Mouse (Mus musculus) MEL (cell line): ENCODE data around the gene Cope. TPM values are rescaled to one million over a fixed set of nuclear protein-coding genes. Genes with fewer than 3 reads are reported as not detected.

Experiments used
- DNase-seq: peaks from one replicate; pipeline ENCODE4 v3.0.0; 2011; ENCODE audit warnings: low read depth, low spot score
- H3K27ac ChIP-seq: 2 replicates; pipeline ENCODE4 v1.5.1; 2012; ENCODE audit warnings: low read depth, mild to moderate bottlenecking, control low read depth, low read length, moderate library complexity; ENCODE audit not compliant: control insufficient read depth
- H3K27me3 ChIP-seq, 2 experiments: fragments of 150-350 bp in 1 of 2; sonication (generic) in 1 of 2; 2 replicates each; pipeline ENCODE4 v1.6.1; 2012; ENCODE audit warnings: low read length in 2 of 2, mild to moderate bottlenecking in 2 of 2, improper control_type of control experiment in 1 of 2, moderate library complexity in 1 of 2; ENCODE audit not compliant: insufficient read depth in 2 of 2, control insufficient read depth in 1 of 2
- H3K36me3 ChIP-seq, 2 experiments: 2 replicates each; pipeline ENCODE4 v1.6.1; 2012 to 2014; ENCODE audit warnings: low read length in 2 of 2, improper control_type of control experiment in 1 of 2, inconsistent platforms in 1 of 2, mild to moderate bottlenecking in 1 of 2; ENCODE audit not compliant: insufficient read depth in 2 of 2, control insufficient read depth in 1 of 2
- H3K4me1 ChIP-seq, 2 experiments: fragments of 150-350 bp in 1 of 2; sonication (generic) in 1 of 2; 2 replicates each; pipeline ENCODE4 v1.6.1; 2012; ENCODE audit warnings: low read length in 2 of 2, improper control_type of control experiment in 1 of 2, mild to moderate bottlenecking in 1 of 2; ENCODE audit not compliant: insufficient read depth in 2 of 2, control insufficient read depth in 1 of 2
- H3K4me3 ChIP-seq, 2 experiments: fragments of 150-350 bp in 1 of 2; sonication (generic) in 1 of 2; 2 replicates each; pipeline ENCODE4 v1.5.1; 2012; ENCODE audit warnings: low read depth in 2 of 2, low read length in 2 of 2, mild to moderate bottlenecking in 2 of 2, moderate library complexity in 2 of 2, control low read depth in 1 of 2, improper control_type of control experiment in 1 of 2; ENCODE audit not compliant: control insufficient read depth in 1 of 2, insufficient read depth in 1 of 2
- H3K79me2 ChIP-seq: 2 replicates; pipeline ENCODE4 v1.6.1; 2012; ENCODE audit warnings: mild to moderate bottlenecking, low read length, moderate library complexity; ENCODE audit not compliant: control insufficient read depth, poor library complexity, insufficient read depth
- H3K9ac ChIP-seq: 2 replicates; pipeline ENCODE4 v1.6.1; 2012; ENCODE audit warnings: low read depth, mild to moderate bottlenecking, control low read depth, low read length, moderate library complexity; ENCODE audit not compliant: control insufficient read depth, poor library complexity, severe bottlenecking
- H3K9me3 ChIP-seq: fragments of 150-350 bp; sonication (generic); replicated peaks from 2 replicates; pipeline ENCODE4 v1.6.1; 2012; ENCODE audit warnings: mild to moderate bottlenecking, low read length, improper control_type of control experiment, moderate library complexity; ENCODE audit not compliant: insufficient read depth
- CHD1 ChIP-seq: IDR thresholded peaks from 2 replicates; pipeline ENCODE4 v1.6.1; 2012; ENCODE audit warnings: low read depth, mild to moderate bottlenecking, inconsistent platforms, low read length, improper control_type of control experiment
- CHD2 ChIP-seq: IDR thresholded peaks from 2 replicates; pipeline ENCODE4 v1.6.1; 2011; ENCODE audit warnings: low read length, improper control_type of control experiment
- CTCF ChIP-seq, 3 experiments: IDR thresholded peaks in 2 of 3; conservative IDR thresholded peaks in 1 of 3; 2 replicates each; pipeline ENCODE4 v1.5.1; 2011 to 2012; ENCODE audit warnings: low read length in 3 of 3, low read depth in 2 of 3, mild to moderate bottlenecking in 2 of 3, improper control_type of control experiment in 1 of 3, inconsistent platforms in 1 of 3, mixed read lengths in 1 of 3, moderate library complexity in 1 of 3; ENCODE audit not compliant: control insufficient read depth in 1 of 3, insufficient read depth in 1 of 3, poor library complexity in 1 of 3, severe bottlenecking in 1 of 3
- ELF1 ChIP-seq: IDR thresholded peaks from 2 replicates; pipeline ENCODE4 v1.6.1; 2014; ENCODE audit warnings: low read depth, mild to moderate bottlenecking, inconsistent platforms, low read length, improper control_type of control experiment, moderate library complexity
- EP300 ChIP-seq, 2 experiments: IDR thresholded peaks; 2 replicates each; pipeline ENCODE4 v1.6.1; 2011; ENCODE audit warnings: improper control_type of control experiment in 2 of 2, low read length in 2 of 2, low read depth in 1 of 2, mild to moderate bottlenecking in 1 of 2
- ETS1 ChIP-seq: IDR thresholded peaks from 2 replicates; pipeline ENCODE4 v1.6.1; 2012; ENCODE audit warnings: low read depth, mild to moderate bottlenecking, inconsistent platforms, low read length, improper control_type of control experiment, moderate library complexity
- GABPA ChIP-seq: IDR thresholded peaks from 2 replicates; pipeline ENCODE4 v1.6.1; 2012; ENCODE audit warnings: low read depth, mild to moderate bottlenecking, inconsistent platforms, low read length, improper control_type of control experiment, moderate library complexity
- GATA1 ChIP-seq: IDR thresholded peaks from 2 replicates; pipeline ENCODE4 v1.6.1; 2011; ENCODE audit warnings: low read depth, low read length, improper control_type of control experiment
- HCFC1 ChIP-seq: IDR thresholded peaks from 2 replicates; pipeline ENCODE4 v1.6.1; 2012; ENCODE audit warnings: low read depth, mild to moderate bottlenecking, inconsistent platforms, low read length, improper control_type of control experiment, moderate library complexity
- MAX ChIP-seq: IDR thresholded peaks from 2 replicates; pipeline ENCODE4 v1.6.1; 2011; ENCODE audit warnings: low read length, improper control_type of control experiment
- MAZ ChIP-seq: IDR thresholded peaks from 2 replicates; pipeline ENCODE4 v1.6.1; 2012; ENCODE audit warnings: low read depth, mild to moderate bottlenecking, inconsistent platforms, low read length, improper control_type of control experiment
- MEF2A ChIP-seq: IDR thresholded peaks from 2 replicates; pipeline ENCODE4 v1.6.1; 2014; ENCODE audit warnings: low read depth, mild to moderate bottlenecking, inconsistent platforms, low read length, improper control_type of control experiment; ENCODE audit not compliant: poor library complexity, insufficient replicate concordance, severe bottlenecking; ENCODE audit errors: extremely low read depth
- MXI1 ChIP-seq: IDR thresholded peaks from 2 replicates; pipeline ENCODE4 v1.6.1; 2011; ENCODE audit warnings: mild to moderate bottlenecking, low read depth, low read length, improper control_type of control experiment
- NELFE ChIP-seq: IDR thresholded peaks from 2 replicates; pipeline ENCODE4 v1.6.1; 2011; ENCODE audit warnings: low read depth, low read length, improper control_type of control experiment
- NRF1 ChIP-seq: IDR thresholded peaks from 2 replicates; pipeline ENCODE4 v1.6.1; 2014; ENCODE audit warnings: low read depth, mild to moderate bottlenecking, inconsistent platforms, low read length, improper control_type of control experiment, moderate library complexity; ENCODE audit not compliant: poor library complexity, insufficient read depth, severe bottlenecking
- POLR2A ChIP-seq, 2 experiments: IDR thresholded peaks; 2 replicates each; pipeline ENCODE4 v1.6.1; 2011 to 2012; ENCODE audit warnings: low read length in 2 of 2, mild to moderate bottlenecking in 2 of 2, control low read depth in 1 of 2, improper control_type of control experiment in 1 of 2, low read depth in 1 of 2, moderate library complexity in 1 of 2; ENCODE audit not compliant: control insufficient read depth in 1 of 2, insufficient read depth in 1 of 2, poor library complexity in 1 of 2
- POLR2AphosphoS5 ChIP-seq: IDR thresholded peaks from 2 replicates; pipeline ENCODE4 v1.6.1; 2012; ENCODE audit warnings: low read depth, borderline replicate concordance, mild to moderate bottlenecking, inconsistent platforms, low read length, moderate library complexity, mixed read lengths
- RAD21 ChIP-seq: IDR thresholded peaks from 2 replicates; pipeline ENCODE4 v1.6.1; 2011; ENCODE audit warnings: mild to moderate bottlenecking, low read depth, low read length, improper control_type of control experiment
- SMC3 ChIP-seq: IDR thresholded peaks from 2 replicates; pipeline ENCODE4 v1.6.1; 2011; ENCODE audit warnings: low read depth, low read length, improper control_type of control experiment
- TBP ChIP-seq: IDR thresholded peaks from 2 replicates; pipeline ENCODE4 v1.8.0; 2011; ENCODE audit warnings: low read depth, low read length, improper control_type of control experiment
- TCF12 ChIP-seq: IDR thresholded peaks from 2 replicates; pipeline ENCODE4 v1.6.1; 2014; ENCODE audit warnings: low read depth, mild to moderate bottlenecking, inconsistent platforms, low read length, improper control_type of control experiment, moderate library complexity
- UBTF ChIP-seq: IDR thresholded peaks from 2 replicates; pipeline ENCODE4 v1.6.1; 2012; ENCODE audit warnings: low read depth, mild to moderate bottlenecking, inconsistent platforms, low read length, improper control_type of control experiment, moderate library complexity, borderline replicate concordance; ENCODE audit not compliant: insufficient read depth
- USF1 ChIP-seq: IDR thresholded peaks from 2 replicates; pipeline ENCODE4 v1.6.1; 2014; ENCODE audit warnings: low read depth, mild to moderate bottlenecking, inconsistent platforms, low read length, improper control_type of control experiment, moderate library complexity
- USF2 ChIP-seq, 2 experiments: IDR thresholded peaks; 2 replicates each; pipeline ENCODE4 v1.6.1; 2011 to 2012; ENCODE audit warnings: improper control_type of control experiment in 2 of 2, low read length in 2 of 2, borderline replicate concordance in 1 of 2, inconsistent platforms in 1 of 2, low read depth in 1 of 2, mild to moderate bottlenecking in 1 of 2; ENCODE audit not compliant: insufficient read depth in 1 of 2
- ZC3H11A ChIP-seq: IDR thresholded peaks from 2 replicates; pipeline ENCODE4 v1.6.1; 2012; ENCODE audit warnings: low read depth, mild to moderate bottlenecking, inconsistent platforms, low read length, improper control_type of control experiment
- ZMIZ1 ChIP-seq: IDR thresholded peaks from 2 replicates; pipeline ENCODE4 v1.6.1; 2012; ENCODE audit warnings: low read depth, mild to moderate bottlenecking, inconsistent platforms, low read length, improper control_type of control experiment, moderate library complexity
- ZNF384 ChIP-seq: IDR thresholded peaks from 2 replicates; pipeline ENCODE4 v1.6.1; 2012; ENCODE audit warnings: low read depth, mild to moderate bottlenecking, inconsistent platforms, low read length, improper control_type of control experiment
- polyA plus RNA-seq, 2 experiments: library from polyadenylated mRNA; stranded (reverse) in 1 of 2; unstranded in 1 of 2; fragments of >175 nt in 1 of 2; fragments of >200 nt in 1 of 2; gene quantifications; 2 replicates each; pipeline versions ENCODE4 v1.2.1 to v1.2.4; 2012; ENCODE audit warnings: low replicate concordance in 2 of 2, low read depth in 1 of 2; ENCODE audit not compliant: insufficient read length in 2 of 2, insufficient read depth in 1 of 2, missing spikeins in 1 of 2
- total RNA-seq: library from RNA; depleted of rRNA; stranded (reverse); fragments of 300-350 nt; gene quantifications from 2 replicates; pipeline ENCODE4 v1.2.3, GENCODE M21; 2012

Cope gene
- total and polyA plus RNA-seq, 3 experiments = 132 to 232 TPM; not detected in 1

- Histone ChIP-seq H3K36me3 (peaks cover 0 to 2% of the 10 kb centered on the region in 2 experiments; a peak in 2 of 4 replicates), H3K9me3 (no peaks in the 10 kb centered on the region), H3K79me2 (peaks cover 5% of the 10 kb centered on the region; the same call in 1 of the 2 replicates), H3K27me3 (no peaks in the 10 kb centered on the region), H3K27ac (peak within 1 kb of the TSS; percentile 39; the same call in 1 of the 2 replicates), H3K4me1 (peaks cover 0 to 10% of the 10 kb centered on the region in 2 experiments; a peak in 3 of 4 replicates), H3K9ac (peak within 1 kb of the TSS; percentile 97), H3K4me3 (peak within 1 kb of the TSS; percentile 89 to 90)
- peak; percentile 94 for DNase-seq
- peak; percentile 1; the same call in 1 of the 2 replicates for TF ChIP-seq ZC3H11A
- 0 out of 2 replicates have a peak, but pooled peaks have one; percentile 40 for TF ChIP-seq ZMIZ1
- peak in 2 of 3 experiments; percentile 81 to 99; a peak in 5 of 6 replicates for TF ChIP-seq CTCF (IDR thresholded peaks at IDR 0.05 in 2 of 3, conservative IDR thresholded peaks at IDR 0.05 in 1 of 3; ENCODE audit: control insufficient read depth in 1 of 3, insufficient read depth in 1 of 3, low read depth in 2 of 3, low read length in 3 of 3, poor library complexity in 1 of 3, severe bottlenecking in 1 of 3)
- peak in 1 of 2 experiments; percentile 43; a peak in 2 of 4 replicates for TF ChIP-seq EP300 (IDR thresholded peaks at IDR 0.05; ENCODE audit: low read depth in 1 of 2, low read length in 2 of 2)
- TF ChIP-seq UBTF = peak; percentile 52; the same call in 1 of the 2 replicates
- no peak for TF ChIP-seq TBP
- TF ChIP-seq POLR2AphosphoS5 = no peak
- peak; percentile 36; the same call in 1 of the 2 replicates for TF ChIP-seq ETS1
- peak; percentile 62; the same call in 1 of the 2 replicates for TF ChIP-seq NELFE
- peak; percentile 35 to 76; a peak in 3 of 4 replicates for TF ChIP-seq POLR2A (IDR thresholded peaks at IDR 0.05; ENCODE audit: control insufficient read depth in 1 of 2, insufficient read depth in 1 of 2, low read depth in 1 of 2, low read length in 2 of 2, poor library complexity in 1 of 2)
- TF ChIP-seq GABPA = no peak
- TF ChIP-seq CHD1 = no peak
- no peak for TF ChIP-seq USF1
- peak; percentile 58; the same call in 1 of the 2 replicates for TF ChIP-seq CHD2
- no peak for TF ChIP-seq GATA1
- TF ChIP-seq HCFC1 = peak; percentile 81
- no peak for TF ChIP-seq MAX
- TF ChIP-seq RAD21 = no peak; the same call in 1 of the 2 replicates
- TF ChIP-seq ZNF384 = 0 out of 2 replicates have a peak, but pooled peaks have one; percentile 18
- peak; percentile 46; the same call in 1 of the 2 replicates for TF ChIP-seq NRF1
- peak; percentile 78 for TF ChIP-seq ELF1
- TF ChIP-seq SMC3 = peak; percentile 46
- TF ChIP-seq MXI1 = peak; percentile 42; the same call in 1 of the 2 replicates
- peak; percentile 99 for TF ChIP-seq MAZ
- TF ChIP-seq TCF12 = peak; percentile 43
- no peak for TF ChIP-seq USF2 (IDR thresholded peaks at IDR 0.05; ENCODE audit: borderline replicate concordance in 1 of 2, insufficient read depth in 1 of 2, low read depth in 1 of 2, low read length in 2 of 2)
- no peak for TF ChIP-seq MEF2A
Measured at GRCm38 (mm10) chr8:70282603-70283135, 19.6 kb upstream of the Cope start, which contains the start of gene Homer3. TSS of gene Homer3 (plus strand) at chr8:70282827.
